17 mouse cellular contexts compared by ENCODE assay signal in the genomic region with DNA sequence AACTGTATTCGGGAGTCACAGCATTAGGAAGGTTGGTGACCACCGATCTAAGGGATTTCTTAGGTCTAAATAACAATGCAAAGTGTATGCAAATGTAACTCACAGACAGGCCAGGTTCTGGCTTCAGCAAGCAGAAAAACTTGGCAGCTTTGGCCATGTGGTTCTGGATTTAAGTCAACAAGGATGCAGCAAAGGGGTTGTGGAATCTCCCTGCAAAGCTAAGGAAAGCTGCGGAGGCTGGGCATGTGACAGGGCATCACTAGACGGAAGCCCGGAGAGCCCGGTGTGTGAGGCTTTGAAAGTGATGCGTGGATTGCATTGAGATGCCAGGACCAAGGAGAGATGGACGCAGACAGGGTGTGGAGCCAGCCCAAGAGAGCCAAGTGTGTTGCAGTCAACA. TPM values are rescaled to one million over a fixed set of nuclear protein-coding genes. Genes with fewer than 3 reads are reported as not detected.
DNase-seq lines count a peak whose midpoint lies in the region; TF ChIP-seq lines count a peak whose summit lies in the region.
"Had no signal": no experiment of that assay in that cellular context is flagged by ENCODE, and none has a peak within 500 bp of the region (broad histone marks: within the 10 kb centered on the region; RNA-seq: fewer than 3 reads in every experiment).

No protein-coding gene starts in this region.

- peak; percentile 68 for DNase-seq in cerebellum, postnatal 10 days
- DNase-seq in cerebellum, adult 8-10 months = no peak
- DNase-seq in cerebellum, postnatal 14 days = peak; percentile 42 to 50
- no peak for DNase-seq in cerebellum, adult 2 months
- DNase-seq in left cerebral cortex, postnatal 4 days = peak; percentile 11
- DNase-seq in left cerebral cortex, adult 8-10 months (ENCODE audit: low spot score in 2 of 2) = no peak
- DNase-seq: adrenal gland, adult 2 months; adrenal gland, adult 8-10 months; adrenal gland, postnatal 10 days; adrenal gland, postnatal 14 days; adrenal gland, postnatal 25 days; adrenal gland, postnatal 36 days; B cell, adult 2 months; cerebellum, adult 11 months; cerebellum, adult 11-12 months; cerebellum, adult 18-20 months had no signal

- no peak overlapping the region for H3K27ac ChIP-seq in cerebellum, adult 2 months (ENCODE audit: insufficient read depth, low read length)

- no peaks in the 10 kb centered on the region; the same call in 1 of the 2 replicates for H3K27me3 ChIP-seq in cerebellum, adult 2 months (ENCODE audit: control insufficient read depth, insufficient read depth, low read length)
- H3K27me3 ChIP-seq: CH12.LX had no signal

- TF ChIP-seq POLR2A in cerebellum, adult 2 months (IDR thresholded peaks at IDR 0.05; ENCODE audit: borderline replicate concordance, insufficient read depth, low read length) = no peak

- H3K4me3 ChIP-seq in cerebellum, adult 2 months (replicated peaks; ENCODE audit: insufficient read depth, low read depth, low read length) = no peak overlapping the region

- intact Hi-C loops in left cerebral cortex, postnatal 4 days (cut with DNase I) = loop anchor here (5.0 kb wide), 1 partner anchor 580 kb away; no protein-coding TSS in a partner anchor

- 44% methylated on average over 8 of the region's 8 CpGs for WGBS in cerebellum, adult 2 months

- no peaks in the 10 kb centered on the region for H3K4me1 ChIP-seq in cerebellum, adult 2 months (ENCODE audit: control insufficient read depth, insufficient read depth, low read length)

- no peak for TF ChIP-seq CTCF in cerebellum, adult 2 months (IDR thresholded peaks at IDR 0.05; ENCODE audit: borderline replicate concordance, insufficient read depth, low read depth, low read length)

RNA-seq across cellular contexts. Expression of gene Ahi1, which starts 10.5 kb away (rescaled TPM):
- 141 and 142 TPM in 2 replicates for polyA plus RNA-seq in cerebellum, adult 2 months (2012; rRNA removed)
- total RNA-seq in left cerebral cortex, postnatal 4 days (2021) = 100 to 1,000 TPM; 191 to 231 TPM
- total RNA-seq in left cerebral cortex, adult 8-10 months (2022) = 100 to 1,000 TPM; 172 to 216 (median 198) TPM

Comparison
In these comparisons a context has a peak if more than half of its experiments do, and no peak if none do; other contexts are left out.
1. DNase-seq: peak in cerebellum, postnatal 10 days (2 of 2), cerebellum, postnatal 14 days (2 of 2) and left cerebral cortex, postnatal 4 days (single experiment); none in cerebellum, adult 8-10 months (single experiment), cerebellum, adult 2 months (0 of 2) and left cerebral cortex, adult 8-10 months (0 of 2).